Mouse (Mus musculus): ENCODE results near the gene Barx2. TPM values are rescaled to one million over a fixed set of nuclear protein-coding genes. Genes with fewer than 3 reads are reported as not detected.

Barx2 gene
- polyA plus RNA-seq, 1 experiment from 2014 or later = 4.1 TPM

DNA sequence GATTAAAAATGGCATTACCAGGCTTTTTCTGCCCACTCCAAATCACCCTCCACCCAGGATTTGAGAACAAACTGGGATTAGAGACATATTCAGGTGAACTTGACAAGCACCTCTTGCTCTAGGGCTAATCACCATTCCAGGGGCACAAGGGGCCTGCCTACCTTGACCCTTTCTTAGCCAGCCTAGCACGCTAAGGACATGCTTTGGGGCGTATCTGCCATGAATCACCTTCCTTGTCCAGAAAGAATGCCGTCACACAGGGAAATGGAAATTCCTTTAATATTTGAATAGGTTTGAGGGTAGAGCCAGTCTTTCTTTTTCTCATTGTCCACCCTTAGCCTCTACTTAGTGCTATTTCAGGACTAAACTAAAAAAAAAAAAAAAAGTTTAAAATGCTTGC is 73.2 kb downstream of the Barx2 start:
- no peaks in the 10 kb centered on the region for H3K36me3 ChIP-seq (ENCODE audit: control insufficient read depth, insufficient read depth, low read length)
- ATAC-seq (ENCODE audit: low FRiP score, low TSS enrichment) (peak; percentile 70), DNase-seq (ENCODE audit: low spot score) (no peak)
- H3K9me3 ChIP-seq (ENCODE audit: control insufficient read depth, low read length) = no peaks in the 10 kb centered on the region
- H3K4me3 ChIP-seq (ENCODE audit: low read depth, low read length) = no peak overlapping the region
- H3K9ac ChIP-seq (ENCODE audit: low read length) = no peak overlapping the region
- WGBS = 57% methylated on average over 3 of the region's 3 CpGs
- H3K4me2 ChIP-seq (replicated peaks; ENCODE audit: low read depth) = peak overlapping the region; percentile 23; the same call in 1 of the 2 replicates
- H3K27ac ChIP-seq (replicated peaks) = peak overlapping the region; percentile 6; the same call in 1 of the 2 replicates
- no peaks in the 10 kb centered on the region for H3K4me1 ChIP-seq (replicated peaks; ENCODE audit: control insufficient read depth, insufficient read depth)
- H3K27me3 ChIP-seq (ENCODE audit: control insufficient read depth, insufficient read depth, low read length) = no peaks in the 10 kb centered on the region
- TF ChIP-seq CTCF (IDR thresholded peaks at IDR 0.05; ENCODE audit: low read depth) (no peak), EP300 (optimal IDR thresholded peaks at IDR 0.05) (no peak)

DNA sequence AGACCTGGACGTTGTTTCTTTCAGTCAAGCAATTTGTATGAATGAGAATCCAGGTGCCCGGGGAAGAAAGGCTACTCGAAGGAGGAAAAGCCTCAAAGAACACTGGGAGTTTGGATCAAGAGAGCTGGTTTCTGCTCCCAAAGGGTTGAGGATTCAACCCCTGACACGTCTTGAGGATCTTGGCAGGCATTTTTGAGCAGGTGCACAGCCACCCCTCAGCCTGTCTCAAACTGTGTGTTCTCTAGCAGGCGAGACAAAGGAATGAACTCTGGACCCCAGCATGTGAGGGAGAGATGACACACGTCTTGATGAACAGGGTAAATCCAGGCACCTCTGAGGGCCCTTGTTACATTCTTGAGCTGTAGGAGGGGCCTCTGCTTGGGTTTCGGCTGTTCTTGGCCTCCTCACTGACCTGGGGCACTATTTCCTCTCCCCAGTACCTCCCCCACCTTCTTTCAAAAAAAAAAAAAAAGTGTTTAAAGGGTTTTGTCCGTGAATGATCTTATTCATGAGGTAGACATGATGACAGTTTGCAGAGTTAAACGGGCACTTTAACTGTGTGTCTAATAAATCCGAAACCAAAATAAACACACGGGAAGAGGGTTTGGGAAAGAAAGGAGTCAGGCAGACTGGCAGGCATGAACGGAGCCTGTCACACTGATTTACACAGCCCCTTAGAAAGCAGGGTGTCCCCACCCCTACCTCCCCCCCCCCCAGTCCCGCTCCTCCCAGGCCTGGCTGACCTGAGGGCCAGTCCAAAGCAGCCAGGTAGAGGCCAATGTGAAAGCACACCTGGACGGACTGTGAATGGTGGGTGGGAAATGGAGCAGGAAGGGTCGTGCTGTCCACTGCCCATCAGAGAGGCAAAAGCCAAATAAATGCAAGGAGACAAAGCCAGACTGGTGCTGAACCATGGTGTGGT is 73.9 kb downstream of the Barx2 start:
- Histone ChIP-seq H3K4me3 (ENCODE audit: low read depth, low read length) (no peak overlapping the region), H3K36me3 (ENCODE audit: control insufficient read depth, insufficient read depth, low read length) (no peaks in the 10 kb centered on the region), H3K9me3 (ENCODE audit: control insufficient read depth, low read length) (no peaks in the 10 kb centered on the region), H3K4me1 (replicated peaks; ENCODE audit: control insufficient read depth, insufficient read depth) (no peaks in the 10 kb centered on the region), H3K9ac (ENCODE audit: low read length) (no peak overlapping the region), H3K27me3 (ENCODE audit: control insufficient read depth, insufficient read depth, low read length) (no peaks in the 10 kb centered on the region), H3K4me2 (replicated peaks; ENCODE audit: low read depth) (peak overlapping the region; percentile 23; the same call in 1 of the 2 replicates), H3K27ac (replicated peaks) (peak overlapping the region; percentile 45; the same call in 1 of the 2 replicates)
- ATAC-seq (ENCODE audit: low FRiP score, low TSS enrichment) (peak; percentile 39), DNase-seq (ENCODE audit: low spot score) (no peak)
- WGBS = 22% methylated on average over 15 of the region's 15 CpGs
- TF ChIP-seq CTCF (IDR thresholded peaks at IDR 0.05; ENCODE audit: low read depth) (no peak), EP300 (optimal IDR thresholded peaks at IDR 0.05) (no peak)

DNA sequence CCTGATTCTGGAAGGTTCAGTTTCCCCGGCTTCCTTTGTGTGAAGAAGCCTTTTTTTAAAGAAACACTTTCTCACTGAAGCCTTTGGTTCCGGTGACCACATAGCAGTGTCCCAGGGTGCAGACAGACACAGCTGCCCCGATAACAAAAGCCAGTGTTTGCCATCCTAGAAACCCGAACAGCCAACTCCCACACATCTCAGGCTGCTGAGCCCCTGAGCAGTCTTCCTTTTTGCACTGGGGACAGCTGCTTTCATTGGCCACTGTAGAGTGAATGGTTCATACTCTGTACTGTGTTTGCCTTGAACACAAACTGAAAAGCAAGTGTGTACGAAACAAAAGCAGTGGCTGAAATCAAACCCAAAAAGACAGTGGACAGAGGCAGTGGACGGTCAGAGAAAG is 75.2 kb downstream of the Barx2 start:
- 60% methylated on average over 6 of the region's 6 CpGs for WGBS

DNA sequence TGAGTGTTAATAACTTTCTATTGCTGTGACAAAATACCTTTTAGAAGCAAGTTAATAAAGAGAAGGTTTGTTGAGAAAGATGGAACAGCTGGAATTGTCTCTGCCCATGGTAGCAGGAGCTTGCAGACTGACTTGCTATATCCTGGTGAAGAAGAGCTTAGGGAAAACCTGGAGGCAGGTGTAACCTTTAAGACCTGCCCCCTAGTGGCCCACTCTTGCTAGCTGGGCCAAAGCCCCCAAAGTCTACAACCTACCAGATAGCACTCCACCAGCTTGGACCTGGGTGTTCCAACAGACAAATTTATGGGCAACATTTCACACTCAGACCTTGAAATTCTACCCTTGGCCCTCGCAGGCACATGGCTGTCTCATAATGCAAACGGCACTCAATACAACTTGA is 104.5 kb downstream of the Barx2 start:
- Histone ChIP-seq H3K27me3 (ENCODE audit: control insufficient read depth, insufficient read depth, low read length) (no peaks in the 10 kb centered on the region), H3K4me1 (replicated peaks; ENCODE audit: control insufficient read depth, insufficient read depth) (no peaks in the 10 kb centered on the region), H3K36me3 (ENCODE audit: control insufficient read depth, insufficient read depth, low read length) (no peaks in the 10 kb centered on the region), H3K4me2 (replicated peaks; ENCODE audit: low read depth) (no peak overlapping the region), H3K9ac (ENCODE audit: low read length) (no peak overlapping the region), H3K27ac (replicated peaks) (no peak overlapping the region), H3K4me3 (ENCODE audit: low read depth, low read length) (no peak overlapping the region), H3K9me3 (ENCODE audit: control insufficient read depth, low read length) (no peaks in the 10 kb centered on the region)
- ATAC-seq (ENCODE audit: low FRiP score, low TSS enrichment) (no peak), DNase-seq (ENCODE audit: low spot score) (no peak)
- 75% methylated on average over 2 of the region's 2 CpGs for WGBS
- TF ChIP-seq CTCF (IDR thresholded peaks at IDR 0.05; ENCODE audit: low read depth) (peak; percentile 49), EP300 (optimal IDR thresholded peaks at IDR 0.05) (no peak)

More for the DNA sequence above, 75.2 kb downstream of the Barx2 start:
- Histone ChIP-seq H3K9ac (ENCODE audit: low read length) (no peak overlapping the region), H3K4me3 (ENCODE audit: low read depth, low read length) (no peak overlapping the region), H3K9me3 (ENCODE audit: control insufficient read depth, low read length) (no peaks in the 10 kb centered on the region), H3K36me3 (ENCODE audit: control insufficient read depth, insufficient read depth, low read length) (no peaks in the 10 kb centered on the region), H3K27ac (replicated peaks) (no peak overlapping the region), H3K27me3 (ENCODE audit: control insufficient read depth, insufficient read depth, low read length) (no peaks in the 10 kb centered on the region), H3K4me2 (replicated peaks; ENCODE audit: low read depth) (no peak overlapping the region), H3K4me1 (replicated peaks; ENCODE audit: control insufficient read depth, insufficient read depth) (no peaks in the 10 kb centered on the region)
- ATAC-seq (ENCODE audit: low FRiP score, low TSS enrichment) (no peak), DNase-seq (ENCODE audit: low spot score) (no peak)
- TF ChIP-seq EP300 (optimal IDR thresholded peaks at IDR 0.05) (no peak), CTCF (IDR thresholded peaks at IDR 0.05; ENCODE audit: low read depth) (no peak)

DNA sequence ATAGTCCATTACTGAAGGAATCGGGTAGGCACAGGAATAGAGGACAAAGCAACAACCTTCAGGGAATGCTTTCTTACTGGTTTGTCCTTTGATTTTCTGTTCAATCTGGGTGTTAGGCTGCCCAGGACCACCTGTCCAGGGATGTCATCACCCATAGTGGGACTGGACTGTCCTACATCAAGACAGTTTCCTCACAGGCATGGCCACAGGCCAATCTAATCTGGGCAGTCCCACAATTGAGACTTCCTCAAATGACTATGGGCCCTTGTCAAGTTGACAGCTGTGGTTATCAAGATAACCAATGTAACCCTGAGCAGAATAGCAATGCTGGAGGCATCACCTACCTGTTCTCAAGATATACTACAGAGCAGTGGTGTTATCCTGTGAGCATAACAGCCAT is 110.6 kb downstream of the Barx2 start:
- H3K9ac ChIP-seq (ENCODE audit: low read length) = no peak overlapping the region
- H3K4me3 ChIP-seq (ENCODE audit: low read depth, low read length) = no peak overlapping the region
- H3K27me3 ChIP-seq (ENCODE audit: control insufficient read depth, insufficient read depth, low read length) = no peaks in the 10 kb centered on the region
- 89% methylated on average over 1 of the region's 1 CpGs for WGBS
- DNase-seq (ENCODE audit: low spot score) (no peak), ATAC-seq (ENCODE audit: low FRiP score, low TSS enrichment) (no peak)
- H3K4me2 ChIP-seq (replicated peaks; ENCODE audit: low read depth) = no peak overlapping the region
- TF ChIP-seq EP300 (optimal IDR thresholded peaks at IDR 0.05) (no peak), CTCF (IDR thresholded peaks at IDR 0.05; ENCODE audit: low read depth) (no peak)
- no peak overlapping the region for H3K27ac ChIP-seq (replicated peaks)
- no peaks in the 10 kb centered on the region for H3K36me3 ChIP-seq (ENCODE audit: control insufficient read depth, insufficient read depth, low read length)
- H3K9me3 ChIP-seq (ENCODE audit: control insufficient read depth, low read length) = no peaks in the 10 kb centered on the region
- H3K4me1 ChIP-seq (replicated peaks; ENCODE audit: control insufficient read depth, insufficient read depth) = no peaks in the 10 kb centered on the region

Other genes with a start within 250 kb of the Barx2 start
- 8.8 and 11.4 TPM in 2 replicates for gene Arhgap32, start 202.7 kb upstream of the Barx2 start, polyA plus RNA-seq (2015; fragmentation: Nextera tagmentation; extraction: Ambion mirVana)

Measured in stomach, postnatal 0 days (tissue).